Mouse (Mus musculus) ES-Bruce4 (cell line): ENCODE measurements around the gene Lin7a. TPM values are rescaled to one million over a fixed set of nuclear protein-coding genes. Genes with fewer than 3 reads are reported as not detected.

Experiments
- H3K27ac ChIP-seq: 2 replicates; pipeline ENCODE4 v1.5.1; 2012; ENCODE audit warnings: low read length, inconsistent platforms; ENCODE audit not compliant: insufficient read depth
- H3K27me3 ChIP-seq: 2 replicates; pipeline ENCODE4 v1.6.1; 2012; ENCODE audit warnings: mild to moderate bottlenecking, low read length, inconsistent platforms; ENCODE audit not compliant: control insufficient read depth, poor library complexity, insufficient read depth, severe bottlenecking
- H3K36me3 ChIP-seq: 2 replicates; pipeline ENCODE4 v1.6.1; 2012; ENCODE audit warnings: inconsistent platforms, mild to moderate bottlenecking, low read length, moderate library complexity; ENCODE audit not compliant: control insufficient read depth, poor library complexity, insufficient read depth, severe bottlenecking
- H3K4me1 ChIP-seq: one replicate; pipeline ENCODE4 v1.8.1; 2011; ENCODE audit warnings: low read length; ENCODE audit not compliant: control insufficient read depth, insufficient read depth
- H3K4me3 ChIP-seq: 2 replicates; pipeline ENCODE4 v1.5.1; 2011; ENCODE audit warnings: low read depth, mild to moderate bottlenecking, low read length
- H3K9ac ChIP-seq: 2 replicates; pipeline ENCODE4 v1.6.1; 2012; ENCODE audit warnings: low read depth, mild to moderate bottlenecking, inconsistent platforms; ENCODE audit not compliant: poor library complexity, severe bottlenecking
- H3K9me3 ChIP-seq: replicated peaks from 2 replicates; pipeline ENCODE4 v1.6.1; 2012; ENCODE audit warnings: mild to moderate bottlenecking, low read length, inconsistent platforms; ENCODE audit not compliant: control insufficient read depth, poor library complexity, insufficient read depth, severe bottlenecking
- CTCF ChIP-seq: IDR thresholded peaks from one replicate; pipeline ENCODE4 v1.8.1; 2011; ENCODE audit warnings: low read depth, low read length
- EP300 ChIP-seq: IDR thresholded peaks from 2 replicates; pipeline ENCODE4 v1.6.1; 2011; ENCODE audit warnings: low read depth, low read length; ENCODE audit not compliant: insufficient read depth
- POLR2A ChIP-seq: IDR thresholded peaks from one replicate; pipeline ENCODE4 v1.8.1; 2011; ENCODE audit warnings: low read length; ENCODE audit not compliant: insufficient read depth
- polyA plus RNA-seq: library from polyadenylated mRNA; stranded (reverse); fragments of >200 nt; gene quantifications from 2 replicates; pipeline ENCODE4 v1.2.4, GENCODE M21; 2011; ENCODE audit warnings: low read depth; ENCODE audit not compliant: missing spikeins, insufficient read depth, insufficient read length

Lin7a gene
- polyA plus RNA-seq, 1 experiment: not detected

GRCm38 (mm10) chr10:107300587-107301248 lies 29.2 kb downstream of the Lin7a start:
- no peak overlapping the region for H3K4me3 ChIP-seq
- no peaks in the 10 kb centered on the region for H3K36me3 ChIP-seq
- H3K27ac ChIP-seq: no peak overlapping the region
- no peak overlapping the region for H3K9ac ChIP-seq
- no peaks in the 10 kb centered on the region for H3K4me1 ChIP-seq
- no peaks in the 10 kb centered on the region for H3K27me3 ChIP-seq
- no peak for TF ChIP-seq CTCF
- TF ChIP-seq EP300: no peak
- no peak for TF ChIP-seq POLR2A
- no peaks in the 10 kb centered on the region for H3K9me3 ChIP-seq

GRCm38 (mm10) chr10:107310964-107311490 lies 39.5 kb downstream of the Lin7a start:
- no peaks in the 10 kb centered on the region for H3K9me3 ChIP-seq
- TF ChIP-seq CTCF: no peak
- TF ChIP-seq POLR2A: no peak
- no peak for TF ChIP-seq EP300
- no peak overlapping the region for H3K9ac ChIP-seq
- no peak overlapping the region for H3K27ac ChIP-seq
- no peaks in the 10 kb centered on the region for H3K36me3 ChIP-seq
- no peak overlapping the region for H3K4me3 ChIP-seq
- no peaks in the 10 kb centered on the region for H3K4me1 ChIP-seq
- H3K27me3 ChIP-seq: no peaks in the 10 kb centered on the region

GRCm38 (mm10) chr10:107312609-107313008 lies 41.1 kb downstream of the Lin7a start:
- no peak for TF ChIP-seq POLR2A
- TF ChIP-seq CTCF: no peak
- TF ChIP-seq EP300: no peak
- no peak overlapping the region for H3K9ac ChIP-seq
- H3K9me3 ChIP-seq: no peaks in the 10 kb centered on the region
- no peak overlapping the region for H3K27ac ChIP-seq
- H3K4me3 ChIP-seq: no peak overlapping the region
- no peaks in the 10 kb centered on the region for H3K36me3 ChIP-seq
- no peaks in the 10 kb centered on the region for H3K27me3 ChIP-seq
- H3K4me1 ChIP-seq: no peaks in the 10 kb centered on the region

- Histone ChIP-seq H3K9ac (no peak overlapping the region), H3K4me3 (no peak overlapping the region), H3K36me3 (no peaks in the 10 kb centered on the region), H3K9me3 (no peaks in the 10 kb centered on the region), H3K4me1 (no peaks in the 10 kb centered on the region), H3K27ac (no peak overlapping the region), H3K27me3 (no peaks in the 10 kb centered on the region)
- TF ChIP-seq POLR2A (no peak), CTCF (no peak), EP300 (no peak)
Measured at GRCm38 (mm10) chr10:107313395-107313794, 41.9 kb downstream of the Lin7a start.

GRCm38 (mm10) chr10:107315251-107315650 lies 43.8 kb downstream of the Lin7a start:
- Histone ChIP-seq H3K36me3 (no peaks in the 10 kb centered on the region), H3K4me3 (no peak overlapping the region), H3K27me3 (no peaks in the 10 kb centered on the region), H3K4me1 (no peaks in the 10 kb centered on the region), H3K9me3 (no peaks in the 10 kb centered on the region), H3K9ac (no peak overlapping the region), H3K27ac (no peak overlapping the region)
- TF ChIP-seq EP300: no peak
- no peak for TF ChIP-seq POLR2A
- TF ChIP-seq CTCF: no peak

GRCm38 (mm10) chr10:107315681-107316080 lies 44.2 kb downstream of the Lin7a start:
- H3K9ac ChIP-seq: no peak overlapping the region
- H3K9me3 ChIP-seq: no peaks in the 10 kb centered on the region
- H3K4me1 ChIP-seq: no peaks in the 10 kb centered on the region
- H3K27ac ChIP-seq: no peak overlapping the region
- no peak overlapping the region for H3K4me3 ChIP-seq
- H3K36me3 ChIP-seq: no peaks in the 10 kb centered on the region
- no peak for TF ChIP-seq POLR2A
- TF ChIP-seq EP300: no peak
- TF ChIP-seq CTCF: no peak
- no peaks in the 10 kb centered on the region for H3K27me3 ChIP-seq
